Mouse (Mus musculus): ENCODE results near the gene Dazap2. TPM values are rescaled to one million over a fixed set of nuclear protein-coding genes. Genes with fewer than 3 reads are reported as not detected.
A peak's percentile ranks its signal among the peaks of the same experiment; 100 is the strongest.
"Not testable (repeated sequence)": the region's sequence is repeated elsewhere in the genome, so short reads cannot be mapped to it uniquely, and the experiment has no call there.

Dazap2 gene
- polyA plus RNA-seq, 1 experiment from 2014 or later, result 240 TPM

DNA sequence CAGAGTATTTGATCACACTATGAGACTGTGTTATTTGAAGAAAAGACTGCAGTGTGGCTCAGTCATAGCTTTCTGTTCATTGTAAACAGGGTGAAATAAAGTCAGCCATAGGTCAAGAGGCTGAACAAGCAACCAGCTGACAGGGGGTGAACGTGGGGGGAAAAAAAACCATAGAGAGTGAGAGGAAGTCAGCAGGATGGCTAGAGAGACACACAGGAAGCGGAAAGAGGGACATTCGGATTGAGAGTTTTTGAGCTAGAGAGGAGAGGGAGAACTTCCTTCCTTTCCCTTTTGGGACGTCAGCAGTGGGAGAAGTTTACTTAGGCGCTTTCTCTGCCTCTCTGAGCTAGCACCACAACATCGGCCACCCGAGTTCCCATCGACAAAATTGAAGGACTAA lies 24.7 kb upstream of the Dazap2 start:
- Histone ChIP-seq H3K4me1 (replicated peaks) (peaks cover 20% of the 10 kb centered on the region; the same call in 1 of the 2 replicates), H3K9me3 (no peaks in the 10 kb centered on the region), H3K4me3 (no peak overlapping the region), H3K36me3 (peaks cover 18% of the 10 kb centered on the region), H3K27me3 (ENCODE audit: insufficient read depth, poor library complexity, severe bottlenecking) (no peaks in the 10 kb centered on the region; the same call in 1 of the 2 replicates), H3K27ac (no peak overlapping the region)
- no peak for DNase-seq (ENCODE audit: low spot score)
- WGBS, result 75% methylated on average over 8 of the region's 8 CpGs

DNA sequence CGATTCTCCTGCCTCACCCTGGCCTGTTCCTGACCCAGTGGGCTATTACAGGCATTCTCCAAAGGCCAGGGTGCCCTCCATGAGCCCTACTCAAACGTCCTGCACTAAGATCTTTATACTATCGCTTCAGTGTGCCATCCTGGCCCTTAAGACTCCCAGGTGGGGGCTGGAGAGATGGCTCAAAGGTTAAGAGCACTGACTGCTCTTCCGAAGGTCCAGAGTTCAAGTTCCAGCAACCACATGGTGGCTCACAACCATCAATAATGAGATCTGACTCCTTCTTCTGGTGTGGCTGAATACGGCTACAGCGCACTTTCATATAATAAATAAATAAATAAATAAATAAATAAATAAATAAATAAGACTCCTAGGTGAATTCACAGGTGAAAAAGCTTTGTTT lies 22.3 kb upstream of the Dazap2 start:
- Histone ChIP-seq H3K36me3 (no peaks in the 10 kb centered on the region; the same call in 1 of the 2 replicates), H3K27ac (no peak overlapping the region), H3K4me3 (no peak overlapping the region), H3K27me3 (ENCODE audit: insufficient read depth, poor library complexity, severe bottlenecking) (peaks cover 9% of the 10 kb centered on the region; the same call in 1 of the 2 replicates), H3K9me3 (no peaks in the 10 kb centered on the region), H3K4me1 (replicated peaks) (peaks cover 9% of the 10 kb centered on the region; the same call in 1 of the 2 replicates)
- 83% methylated on average over 6 of the region's 6 CpGs for WGBS
- DNase-seq (ENCODE audit: low spot score), result no peak

- no peak for DNase-seq (ENCODE audit: low spot score)
These were observed 16.8 kb upstream of the Dazap2 start for GRCm38 (mm10) chr15:100598287-100598882.

DNA sequence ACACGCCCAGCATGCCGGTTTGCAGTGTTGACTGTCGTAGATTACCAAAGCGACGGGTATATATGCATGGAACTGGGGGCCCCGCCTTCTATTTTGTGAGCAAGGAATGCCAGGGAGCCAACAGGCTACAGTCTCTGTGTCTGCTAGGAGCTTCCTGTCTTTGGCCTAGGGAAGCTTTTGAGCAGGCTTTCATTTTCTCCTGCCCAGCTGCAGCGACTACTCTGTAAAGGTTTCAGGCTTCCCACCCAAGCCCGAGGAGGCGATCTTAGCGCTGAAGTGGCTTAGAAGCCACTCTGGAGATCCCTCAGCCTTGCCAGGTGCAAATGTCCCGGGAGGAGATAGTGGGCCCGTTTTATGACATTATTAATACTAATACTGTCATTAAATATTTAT lies 16.3 kb upstream of the Dazap2 start:
- peaks cover 36% of the 10 kb centered on the region for H3K4me1 ChIP-seq (replicated peaks)
- no peaks in the 10 kb centered on the region for H3K9me3 ChIP-seq
- peak; percentile 55 for DNase-seq (ENCODE audit: low spot score)
- 2% methylated on average over 12 of the region's 12 CpGs for WGBS
- H3K27me3 ChIP-seq (ENCODE audit: insufficient read depth, poor library complexity, severe bottlenecking), result peaks cover 68% of the 10 kb centered on the region
- H3K4me3 ChIP-seq, result peak overlapping the region; percentile 82
- H3K36me3 ChIP-seq, result no peaks in the 10 kb centered on the region
- peak overlapping the region; percentile 96 for H3K27ac ChIP-seq

More at GRCm38 (mm10) chr15:100598287-100598882, 16.8 kb upstream of the Dazap2 start:
- Histone ChIP-seq H3K27ac (no peak overlapping the region), H3K9me3 (no peaks in the 10 kb centered on the region), H3K4me1 (replicated peaks) (peaks cover 36% of the 10 kb centered on the region), H3K4me3 (peak overlapping the region; percentile 82), H3K36me3 (no peaks in the 10 kb centered on the region), H3K27me3 (ENCODE audit: insufficient read depth, poor library complexity, severe bottlenecking) (peaks cover 63% of the 10 kb centered on the region)
- WGBS, result 28% methylated on average over 9 of the region's 9 CpGs

- WGBS, result under 1% methylated on average over 76 of the region's 76 CpGs
- no peaks in the 10 kb centered on the region for H3K36me3 ChIP-seq
- DNase-seq (ENCODE audit: low spot score), result peak; percentile 52
- peak within 1 kb of the TSS; percentile 96 for H3K27ac ChIP-seq
- H3K4me3 ChIP-seq, result peak within 1 kb of the TSS; percentile 82
- H3K4me1 ChIP-seq (replicated peaks), result peaks cover 40% of the 10 kb centered on the region
- H3K27me3 ChIP-seq (ENCODE audit: insufficient read depth, poor library complexity, severe bottlenecking), result peaks cover 72% of the 10 kb centered on the region
- H3K9me3 ChIP-seq, result no peaks in the 10 kb centered on the region
These were observed 15.7 kb upstream of the Dazap2 start, which contains the start of gene Pou6f1 for GRCm38 (mm10) chr15:100599276-100600046. Pou6f1 (minus strand) TSS chr15:100599984.

- H3K9me3 ChIP-seq, result no peaks in the 10 kb centered on the region
- no peaks in the 10 kb centered on the region for H3K36me3 ChIP-seq
- peaks cover 78% of the 10 kb centered on the region for H3K27me3 ChIP-seq (ENCODE audit: insufficient read depth, poor library complexity, severe bottlenecking)
- peak overlapping the region; percentile 82 for H3K4me3 ChIP-seq
- WGBS, result under 1% methylated on average over 35 of the region's 35 CpGs
- DNase-seq (ENCODE audit: low spot score), result peak; percentile 83
- peak overlapping the region; percentile 96 for H3K27ac ChIP-seq
- peaks cover 46% of the 10 kb centered on the region for H3K4me1 ChIP-seq (replicated peaks)
These were observed 15.0 kb upstream of the Dazap2 start for GRCm38 (mm10) chr15:100600047-100600695.

GRCm38 (mm10) chr15:100600696-100601272 lies 14.4 kb upstream of the Dazap2 start:
- Histone ChIP-seq H3K4me3 (peak overlapping the region; percentile 82), H3K27me3 (ENCODE audit: insufficient read depth, poor library complexity, severe bottlenecking) (peaks cover 84% of the 10 kb centered on the region), H3K4me1 (replicated peaks) (peaks cover 51% of the 10 kb centered on the region), H3K9me3 (no peaks in the 10 kb centered on the region), H3K36me3 (no peaks in the 10 kb centered on the region), H3K27ac (no peak overlapping the region)
- WGBS, result 8% methylated on average over 21 of the region's 21 CpGs
- peak; percentile 21 for DNase-seq (ENCODE audit: low spot score)

- Histone ChIP-seq H3K27me3 (ENCODE audit: insufficient read depth, poor library complexity, severe bottlenecking) (peaks cover 84% of the 10 kb centered on the region), H3K4me1 (replicated peaks) (peaks cover 51% of the 10 kb centered on the region)
- no peak for DNase-seq (ENCODE audit: low spot score)
These were observed 13.5 kb upstream of the Dazap2 start for GRCm38 (mm10) chr15:100601669-100602068.

DNA sequence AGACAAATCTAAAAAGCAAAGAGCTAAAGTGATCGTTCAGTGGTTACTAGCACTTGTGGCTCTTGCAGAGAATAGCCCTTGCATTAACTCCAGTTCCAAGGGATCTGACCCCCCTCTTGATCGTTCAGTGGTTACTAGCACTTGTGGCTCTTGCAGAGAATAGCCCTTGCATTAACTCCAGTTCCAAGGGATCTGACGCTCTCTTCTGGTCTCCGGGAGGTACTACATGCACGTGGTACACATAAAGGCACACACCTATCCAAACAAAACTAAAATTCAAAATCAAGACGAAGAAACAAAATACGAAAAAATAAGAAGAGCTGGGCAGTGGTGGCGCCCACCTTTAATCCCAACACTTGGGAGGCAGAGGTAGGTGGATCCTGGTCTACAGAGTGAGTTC lies 8.5 kb upstream of the Dazap2 start:
- not testable (repeated sequence) for DNase-seq (ENCODE audit: low spot score); H3K27ac ChIP-seq; H3K36me3 ChIP-seq; H3K4me3 ChIP-seq; H3K9me3 ChIP-seq
- peaks cover 44% of the 10 kb centered on the region for H3K27me3 ChIP-seq (ENCODE audit: insufficient read depth, poor library complexity, severe bottlenecking)
- 92% methylated on average over 8 of the region's 8 CpGs for WGBS
- H3K4me1 ChIP-seq (replicated peaks), result peaks cover 31% of the 10 kb centered on the region

More at GRCm38 (mm10) chr15:100601669-100602068, 13.5 kb upstream of the Dazap2 start:
- WGBS, result 51% methylated on average over 3 of the region's 3 CpGs
- no peak overlapping the region for H3K27ac ChIP-seq
- no peaks in the 10 kb centered on the region for H3K9me3 ChIP-seq
- H3K4me3 ChIP-seq, result no peak overlapping the region
- H3K36me3 ChIP-seq, result no peaks in the 10 kb centered on the region

DNA sequence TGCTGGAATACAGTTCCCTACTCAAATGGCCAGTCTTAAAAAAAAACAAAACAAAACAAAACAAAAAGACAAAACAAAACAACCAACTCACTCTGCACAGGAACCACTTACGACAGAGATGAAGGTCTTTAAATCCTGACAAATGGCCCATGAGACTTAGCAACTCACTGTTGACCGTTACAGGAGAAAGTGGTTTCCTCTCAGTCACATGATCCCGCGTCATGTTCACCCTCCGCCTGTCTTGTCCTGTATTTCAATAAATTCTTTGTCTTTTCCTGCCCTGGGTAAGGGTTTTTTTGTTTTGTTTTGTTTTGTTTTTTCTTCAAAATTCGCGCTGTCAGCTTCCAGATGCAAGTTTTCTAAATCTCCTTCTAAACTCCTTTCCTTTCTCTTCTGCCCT lies 3.2 kb upstream of the Dazap2 start:
- Histone ChIP-seq H3K27me3 (ENCODE audit: insufficient read depth, poor library complexity, severe bottlenecking) (peaks cover 25% of the 10 kb centered on the region), H3K4me1 (replicated peaks) (peaks cover 41% of the 10 kb centered on the region), H3K36me3 (peaks cover 1% of the 10 kb centered on the region; the same call in 1 of the 2 replicates), H3K4me3 (no peak overlapping the region), H3K27ac (no peak overlapping the region), H3K9me3 (no peaks in the 10 kb centered on the region)
- DNase-seq (ENCODE audit: low spot score), result no peak
- WGBS, result 84% methylated on average over 7 of the region's 7 CpGs

- no peak overlapping the region for H3K4me3 ChIP-seq
- peaks cover 43% of the 10 kb centered on the region for H3K4me1 ChIP-seq (replicated peaks)
- peaks cover 5% of the 10 kb centered on the region for H3K36me3 ChIP-seq
- H3K27me3 ChIP-seq (ENCODE audit: insufficient read depth, poor library complexity, severe bottlenecking), result peaks cover 25% of the 10 kb centered on the region
- no peak overlapping the region for H3K27ac ChIP-seq
- H3K9me3 ChIP-seq, result no peaks in the 10 kb centered on the region
- WGBS, result 75% methylated on average over 2 of the region's 2 CpGs
- no peak for DNase-seq (ENCODE audit: low spot score)
These were observed 2.7 kb upstream of the Dazap2 start for GRCm38 (mm10) chr15:100612432-100612831.

DNA sequence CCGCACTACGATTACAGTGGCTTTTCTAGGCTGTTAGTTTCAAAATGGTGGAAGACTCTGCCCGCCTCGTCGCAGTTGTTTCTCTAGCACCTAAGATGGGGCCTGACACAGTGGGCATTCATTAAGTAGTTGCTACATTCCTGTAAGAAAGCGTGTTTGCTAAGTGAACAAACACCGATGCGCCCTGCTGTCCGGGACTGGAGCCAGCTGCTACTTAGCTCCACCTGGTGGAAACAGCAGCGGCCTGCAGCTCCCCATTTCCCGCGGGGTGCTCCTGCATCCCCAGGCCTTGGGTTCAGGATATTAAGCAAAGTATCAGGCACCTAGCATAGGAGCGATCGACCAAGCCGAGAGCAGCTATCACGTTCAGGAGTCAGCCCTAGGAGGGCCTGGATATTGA lies 1.6 kb upstream of the Dazap2 start:
- peak; percentile 84 for DNase-seq (ENCODE audit: low spot score)
- H3K4me3 ChIP-seq, result peak overlapping the region; percentile 35
- WGBS, result 9% methylated on average over 16 of the region's 16 CpGs
- no peak overlapping the region for H3K27ac ChIP-seq
- no peaks in the 10 kb centered on the region for H3K9me3 ChIP-seq
- H3K27me3 ChIP-seq (ENCODE audit: insufficient read depth, poor library complexity, severe bottlenecking), result peaks cover 25% of the 10 kb centered on the region
- peaks cover 16% of the 10 kb centered on the region for H3K36me3 ChIP-seq
- H3K4me1 ChIP-seq (replicated peaks), result peaks cover 43% of the 10 kb centered on the region
